Mouse (Mus musculus) hindbrain, embryonic 14.5 days (tissue): Measurements from ENCODE around the gene C1s2. TPM values are rescaled to one million over a fixed set of nuclear protein-coding genes. Genes with fewer than 3 reads are reported as not detected.

Source experiments
- polyA plus RNA-seq: library from polyadenylated mRNA; unstranded; fragments of >200 nt; fragmentation: Nextera tagmentation; extraction: Ambion mirVana; gene quantifications from 2 replicates; pipeline ENCODE4 v1.2.1, GENCODE M21; 2014

The C1s2 gene
- polyA plus RNA-seq, 1 experiment from 2014 or later: 0.07 TPM

Other genes with a start within 250 kb of the C1s2 start
- gene Pex5, start 221.0 kb downstream of the C1s2 start, polyA plus RNA-seq: 51.7 and 58.6 TPM in 2 replicates
- 94.2 and 110 TPM in 2 replicates for gene Clstn3, start 171.3 kb downstream of the C1s2 start, polyA plus RNA-seq
- 0.31 and 0.46 TPM in 2 replicates for gene C1rl, start 143.0 kb downstream of the C1s2 start, polyA plus RNA-seq
- 0.20 and 0.26 TPM in 2 replicates for gene C1ra, start 123.7 kb downstream of the C1s2 start, polyA plus RNA-seq
- gene C1s1, start 93.7 kb downstream of the C1s2 start, polyA plus RNA-seq: 0.59 and 0.77 TPM in 2 replicates
- not detected in 2 replicates for gene C1rb, start 65.8 kb downstream of the C1s2 start, polyA plus RNA-seq
- 42.4 and 42.9 TPM in 2 replicates for gene Lpcat3, start 26.9 kb upstream of the C1s2 start, polyA plus RNA-seq
- gene Emg1, start 76.1 kb upstream of the C1s2 start, polyA plus RNA-seq: 91.4 and 94.1 TPM in 2 replicates
- gene Phb2, start 76.3 kb upstream of the C1s2 start, polyA plus RNA-seq: 241 and 242 TPM in 2 replicates
- 3.5 and 4.3 TPM in 2 replicates for gene Ptpn6, start 102.6 kb upstream of the C1s2 start, polyA plus RNA-seq
- 616 and 701 TPM in 2 replicates for gene Grcc10, start 105.3 kb upstream of the C1s2 start, polyA plus RNA-seq
- gene Gm45234, start 119.9 kb upstream of the C1s2 start, polyA plus RNA-seq: not detected in 2 replicates
- gene Atn1, start 120.4 kb upstream of the C1s2 start, polyA plus RNA-seq: 25.9 and 26.0 TPM in 2 replicates
- 142 and 174 TPM in 2 replicates for gene Eno2, start 133.6 kb upstream of the C1s2 start, polyA plus RNA-seq
- gene Lrrc23, start 143.6 kb upstream of the C1s2 start, polyA plus RNA-seq: 3.7 and 6.4 TPM in 2 replicates
- 5.2 and 6.6 TPM in 2 replicates for gene Spsb2, start 172.6 kb upstream of the C1s2 start, polyA plus RNA-seq
- gene Tpi1, start 178.2 kb upstream of the C1s2 start, polyA plus RNA-seq: 413 and 474 TPM in 2 replicates
- gene Usp5, start 193.4 kb upstream of the C1s2 start, polyA plus RNA-seq: 180 and 182 TPM in 2 replicates
- 29.3 and 36.2 TPM in 2 replicates for gene Cdca3, start 193.5 kb upstream of the C1s2 start, polyA plus RNA-seq
- 0.21 and 1.2 TPM in 2 replicates for gene Gnb3, start 204.2 kb upstream of the C1s2 start, polyA plus RNA-seq
- 13.3 and 17.6 TPM in 2 replicates for gene P3h3, start 221.7 kb upstream of the C1s2 start, polyA plus RNA-seq
- 16.6 and 17.6 TPM in 2 replicates for gene Gpr162, start 227.9 kb upstream of the C1s2 start, polyA plus RNA-seq